Mouse (Mus musculus): ENCODE results near the gene Dcps. TPM values are rescaled to one million over a fixed set of nuclear protein-coding genes. Genes with fewer than 3 reads are reported as not detected.

Dcps gene
- polyA plus RNA-seq, 1 experiment from 2014 or later = 69.3 TPM

DNA sequence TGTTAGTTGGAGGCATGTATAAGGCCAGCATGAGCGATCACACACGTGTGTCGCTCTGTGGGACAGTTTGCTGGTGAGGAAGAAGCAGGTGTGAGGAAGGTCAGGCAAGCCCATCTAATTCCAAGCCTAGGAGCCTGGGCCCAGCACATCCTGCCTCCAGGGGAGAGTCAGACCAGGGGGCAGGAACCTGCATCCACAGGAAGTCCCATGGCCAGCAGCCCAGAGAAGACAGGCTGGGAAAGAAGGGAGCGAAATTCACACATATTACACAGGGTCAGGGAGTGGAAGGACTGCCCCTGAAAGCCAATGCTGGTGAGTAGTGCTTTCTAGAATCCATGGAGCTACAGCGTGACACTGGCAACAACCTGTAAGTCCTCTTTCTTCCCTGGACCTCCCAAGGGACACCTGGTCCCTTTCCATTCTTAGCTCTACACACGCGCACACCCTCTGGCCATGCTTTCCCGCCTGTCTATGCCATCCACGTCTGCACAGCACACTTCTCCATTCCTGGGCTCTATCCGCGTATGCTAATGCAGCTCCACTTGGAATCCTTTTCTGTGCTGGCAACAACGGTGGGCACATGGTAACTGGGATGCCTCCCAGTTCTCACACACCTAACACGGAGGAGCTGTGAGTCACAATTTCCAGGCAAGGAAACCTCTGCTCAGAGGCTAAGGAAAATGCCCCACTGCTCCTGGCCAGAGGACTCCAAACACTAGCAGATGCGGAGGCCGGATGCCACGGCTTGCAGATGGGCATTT lies 44.0 kb downstream of the Dcps start:
- no peak overlapping the region for H3K4me3 ChIP-seq (ENCODE audit: low read depth, low read length)
- no peak for ATAC-seq (replicated peaks; ENCODE audit: insufficient number of reproducible peaks, low FRiP score, low TSS enrichment)
- H3K27me3 ChIP-seq (ENCODE audit: control insufficient read depth, insufficient read depth, low read length) = no peaks in the 10 kb centered on the region
- H3K9me3 ChIP-seq (replicated peaks; ENCODE audit: control insufficient read depth, low read length) = no peaks in the 10 kb centered on the region
- 83% methylated on average over 16 of the region's 16 CpGs for WGBS (ENCODE audit: insufficient replicate concordance)
- peaks cover 7% of the 10 kb centered on the region; the same call in 1 of the 2 replicates for H3K36me3 ChIP-seq (ENCODE audit: control insufficient read depth, insufficient read depth, low read length)
- H3K9ac ChIP-seq (ENCODE audit: low read depth, low read length) = no peak overlapping the region
- H3K4me2 ChIP-seq = no peak overlapping the region
- no peak overlapping the region for H3K27ac ChIP-seq (ENCODE audit: low read depth, low read length)
- peaks cover 20% of the 10 kb centered on the region for H3K4me1 ChIP-seq (ENCODE audit: control insufficient read depth, insufficient read depth, low read length)

DNA sequence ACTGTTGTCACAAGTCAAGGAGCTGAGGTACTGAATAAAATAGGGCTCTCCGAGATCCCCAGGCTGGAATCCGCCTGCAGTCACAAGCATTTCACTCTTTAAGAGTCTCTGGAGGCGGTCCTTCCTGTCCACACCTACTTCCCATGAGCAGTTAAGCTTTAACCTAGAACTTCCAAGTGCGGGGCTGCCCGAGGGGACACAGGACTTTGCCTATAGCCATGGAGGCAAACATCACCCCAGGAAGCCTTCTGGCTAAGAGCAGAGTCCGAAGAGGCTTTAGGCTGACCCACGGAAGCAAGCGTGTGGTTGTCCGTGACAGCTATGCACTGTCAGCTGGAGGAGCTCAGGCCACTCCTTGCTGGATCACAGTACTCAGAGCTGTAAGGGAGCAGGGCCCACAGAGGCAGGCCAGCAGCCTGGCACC lies 46.9 kb downstream of the Dcps start:
- H3K9ac ChIP-seq (ENCODE audit: low read depth, low read length) = no peak overlapping the region

DNA sequence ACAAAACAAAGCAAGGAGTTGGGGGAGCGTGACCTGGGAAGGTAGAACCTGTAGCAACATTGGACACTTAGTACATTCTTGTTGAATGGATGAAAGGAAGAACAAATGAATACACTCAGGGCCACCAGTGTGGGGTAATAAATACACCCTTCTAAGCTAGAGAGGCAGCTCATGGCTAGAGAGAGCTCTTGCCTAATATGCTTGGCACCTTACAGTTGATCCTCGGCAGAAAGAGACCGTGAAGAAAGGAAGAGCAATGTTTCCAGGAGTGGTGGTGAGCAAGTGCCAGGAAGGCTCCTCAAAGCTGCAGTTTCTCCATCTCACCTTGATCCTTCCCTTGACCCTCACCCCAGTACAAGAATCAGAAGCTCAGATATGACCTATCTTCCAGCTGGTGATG lies 47.3 kb downstream of the Dcps start:
- Histone ChIP-seq H3K27ac (ENCODE audit: low read depth, low read length) (no peak overlapping the region), H3K9ac (ENCODE audit: low read depth, low read length) (no peak overlapping the region), H3K4me3 (ENCODE audit: low read depth, low read length) (no peak overlapping the region), H3K9me3 (replicated peaks; ENCODE audit: control insufficient read depth, low read length) (no peaks in the 10 kb centered on the region), H3K27me3 (ENCODE audit: control insufficient read depth, insufficient read depth, low read length) (no peaks in the 10 kb centered on the region), H3K4me2 (no peak overlapping the region), H3K4me1 (ENCODE audit: control insufficient read depth, insufficient read depth, low read length) (peaks cover 11% of the 10 kb centered on the region; the same call in 1 of the 2 replicates), H3K36me3 (ENCODE audit: control insufficient read depth, insufficient read depth, low read length) (peaks cover 5% of the 10 kb centered on the region; the same call in 1 of the 2 replicates)
- 81% methylated on average over 3 of the region's 3 CpGs for WGBS (ENCODE audit: insufficient replicate concordance)
- ATAC-seq (replicated peaks; ENCODE audit: insufficient number of reproducible peaks, low FRiP score, low TSS enrichment) = no peak

More for the DNA sequence above, 46.9 kb downstream of the Dcps start:
- Histone ChIP-seq H3K4me3 (ENCODE audit: low read depth, low read length) (no peak overlapping the region), H3K9me3 (replicated peaks; ENCODE audit: control insufficient read depth, low read length) (no peaks in the 10 kb centered on the region), H3K4me1 (ENCODE audit: control insufficient read depth, insufficient read depth, low read length) (peaks cover 11% of the 10 kb centered on the region; the same call in 1 of the 2 replicates), H3K27ac (ENCODE audit: low read depth, low read length) (no peak overlapping the region), H3K27me3 (ENCODE audit: control insufficient read depth, insufficient read depth, low read length) (no peaks in the 10 kb centered on the region), H3K36me3 (ENCODE audit: control insufficient read depth, insufficient read depth, low read length) (peaks cover 5% of the 10 kb centered on the region; the same call in 1 of the 2 replicates), H3K4me2 (no peak overlapping the region)
- WGBS (ENCODE audit: insufficient replicate concordance) = 68% methylated on average over 9 of the region's 9 CpGs
- no peak for ATAC-seq (replicated peaks; ENCODE audit: insufficient number of reproducible peaks, low FRiP score, low TSS enrichment)

DNA sequence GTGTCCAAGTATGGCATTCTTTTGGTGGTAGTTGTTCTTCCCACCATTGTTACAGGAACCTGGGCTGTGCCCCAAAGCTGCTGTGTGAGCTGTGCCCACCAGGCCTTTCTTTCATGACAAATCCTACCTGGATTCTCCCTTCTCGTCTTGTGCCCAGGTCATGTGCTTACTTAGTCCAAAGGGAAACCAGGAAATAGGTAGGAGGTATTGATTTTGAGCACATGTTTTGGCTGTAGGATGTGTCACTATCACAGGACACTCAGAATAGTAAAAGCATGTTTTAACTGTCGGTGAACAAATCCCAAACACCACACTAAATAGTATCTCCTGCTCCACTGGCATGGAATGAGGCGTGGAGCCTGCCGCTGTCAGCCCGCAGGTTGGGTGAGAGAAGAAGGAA lies 48.3 kb downstream of the Dcps start:
- 89% methylated on average over 5 of the region's 5 CpGs for WGBS (ENCODE audit: insufficient replicate concordance)
- no peak overlapping the region for H3K27ac ChIP-seq (ENCODE audit: low read depth, low read length)

DNA sequence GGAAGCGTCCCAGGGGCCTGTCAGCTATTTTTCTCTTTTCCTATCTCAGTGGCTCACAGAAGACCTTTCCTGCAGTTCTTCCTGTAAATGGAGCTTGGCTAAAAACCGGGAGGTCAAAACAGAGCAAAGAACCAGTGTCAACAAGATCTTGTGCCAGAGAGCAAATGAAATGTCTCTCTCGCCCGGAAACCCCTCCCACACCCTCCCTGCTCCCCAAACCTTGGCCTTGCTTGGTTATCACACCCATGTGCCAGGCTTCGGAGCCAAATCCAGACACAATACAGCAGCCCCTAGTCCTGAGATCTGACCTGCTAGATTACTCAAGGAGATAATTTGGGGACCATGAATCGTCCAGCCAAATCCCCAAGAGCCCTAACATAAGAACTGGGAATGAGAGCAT lies 48.7 kb downstream of the Dcps start:
- WGBS (ENCODE audit: insufficient replicate concordance) = 62% methylated on average over 6 of the region's 6 CpGs
- no peak overlapping the region; the same call in 1 of the 2 replicates for H3K27ac ChIP-seq (ENCODE audit: low read depth, low read length)
- no peaks in the 10 kb centered on the region for H3K9me3 ChIP-seq (replicated peaks; ENCODE audit: control insufficient read depth, low read length)
- ATAC-seq (replicated peaks; ENCODE audit: insufficient number of reproducible peaks, low FRiP score, low TSS enrichment) = no peak
- peaks cover 16% of the 10 kb centered on the region for H3K4me1 ChIP-seq (ENCODE audit: control insufficient read depth, insufficient read depth, low read length)
- H3K4me3 ChIP-seq (ENCODE audit: low read depth, low read length) = no peak overlapping the region
- no peak overlapping the region for H3K9ac ChIP-seq (ENCODE audit: low read depth, low read length)
- H3K36me3 ChIP-seq (ENCODE audit: control insufficient read depth, insufficient read depth, low read length) = peaks cover 5% of the 10 kb centered on the region; the same call in 1 of the 2 replicates
- H3K4me2 ChIP-seq = no peak overlapping the region
- no peaks in the 10 kb centered on the region for H3K27me3 ChIP-seq (ENCODE audit: control insufficient read depth, insufficient read depth, low read length)

More for the DNA sequence above, 48.3 kb downstream of the Dcps start:
- no peak overlapping the region for H3K4me3 ChIP-seq (ENCODE audit: low read depth, low read length)
- peaks cover 5% of the 10 kb centered on the region; the same call in 1 of the 2 replicates for H3K36me3 ChIP-seq (ENCODE audit: control insufficient read depth, insufficient read depth, low read length)
- no peaks in the 10 kb centered on the region for H3K27me3 ChIP-seq (ENCODE audit: control insufficient read depth, insufficient read depth, low read length)
- H3K4me2 ChIP-seq = no peak overlapping the region
- peaks cover 15% of the 10 kb centered on the region; the same call in 1 of the 2 replicates for H3K4me1 ChIP-seq (ENCODE audit: control insufficient read depth, insufficient read depth, low read length)
- no peaks in the 10 kb centered on the region for H3K9me3 ChIP-seq (replicated peaks; ENCODE audit: control insufficient read depth, low read length)
- no peak for ATAC-seq (replicated peaks; ENCODE audit: insufficient number of reproducible peaks, low FRiP score, low TSS enrichment)
- no peak overlapping the region for H3K9ac ChIP-seq (ENCODE audit: low read depth, low read length)

DNA sequence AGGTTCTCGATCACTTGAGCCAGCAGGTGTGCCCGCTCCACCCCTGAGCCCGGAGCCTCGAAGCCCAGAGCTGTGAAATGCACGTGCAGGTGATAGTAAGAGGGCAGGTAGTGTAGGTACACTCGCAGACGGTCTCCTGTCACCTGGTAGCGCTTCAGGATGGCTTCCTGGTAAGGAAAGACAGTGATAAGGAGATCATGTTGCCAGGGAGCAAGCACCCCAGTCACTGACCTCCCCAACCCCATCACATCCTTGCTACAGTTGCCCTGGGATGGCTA lies 51.2 kb downstream of the Dcps start:
- Histone ChIP-seq H3K27ac (ENCODE audit: low read depth, low read length) (no peak overlapping the region), H3K27me3 (ENCODE audit: control insufficient read depth, insufficient read depth, low read length) (no peaks in the 10 kb centered on the region), H3K36me3 (ENCODE audit: control insufficient read depth, insufficient read depth, low read length) (peaks cover 5% of the 10 kb centered on the region), H3K9ac (ENCODE audit: low read depth, low read length) (no peak overlapping the region), H3K9me3 (replicated peaks; ENCODE audit: control insufficient read depth, low read length) (no peaks in the 10 kb centered on the region), H3K4me2 (no peak overlapping the region), H3K4me1 (ENCODE audit: control insufficient read depth, insufficient read depth, low read length) (peaks cover 19% of the 10 kb centered on the region), H3K4me3 (ENCODE audit: low read depth, low read length) (no peak overlapping the region)
- WGBS (ENCODE audit: insufficient replicate concordance) = 83% methylated on average over 8 of the region's 8 CpGs
- no peak for ATAC-seq (replicated peaks; ENCODE audit: insufficient number of reproducible peaks, low FRiP score, low TSS enrichment)

DNA sequence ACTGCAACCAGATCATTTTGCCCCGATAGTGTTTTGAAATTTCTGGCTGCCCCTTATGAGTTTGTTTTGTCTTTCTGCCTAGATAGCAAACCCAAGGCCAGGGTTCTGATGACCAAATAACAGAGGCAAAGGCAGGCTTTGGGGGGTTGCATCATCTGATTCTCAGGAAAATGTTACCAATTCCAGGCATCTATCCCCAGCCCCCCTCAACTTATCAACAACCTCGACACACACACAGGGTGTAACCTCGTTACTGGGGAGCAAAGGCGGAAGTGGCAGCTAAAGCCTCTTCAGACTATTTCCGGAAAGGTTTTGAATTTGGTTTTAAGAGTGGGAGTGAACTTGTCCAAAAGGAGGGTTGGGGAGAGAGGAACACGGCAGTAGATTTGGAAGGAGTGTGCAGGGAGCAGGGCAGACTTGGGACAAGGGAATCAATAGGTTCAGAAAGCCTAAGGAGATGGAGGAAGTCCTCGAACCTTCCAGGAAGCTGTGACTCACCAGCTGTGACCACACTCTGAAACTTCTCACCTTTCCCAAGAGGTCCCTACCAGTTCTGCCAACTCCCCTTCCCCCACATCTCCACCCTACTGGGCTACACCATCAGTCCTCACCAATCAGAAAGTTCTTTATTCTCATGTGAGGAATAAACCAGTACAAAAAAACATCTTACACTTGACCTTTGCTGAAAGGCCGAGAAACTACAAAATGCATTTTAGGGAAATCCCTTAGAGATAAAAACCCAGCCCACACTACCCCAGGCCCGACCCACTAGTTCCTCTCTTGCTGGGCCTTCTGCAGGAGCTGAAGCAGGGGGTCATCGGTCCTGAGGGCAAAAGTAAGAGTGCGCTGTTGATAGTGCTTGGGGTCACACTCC lies 51.8 kb downstream of the Dcps start:
- H3K4me3 ChIP-seq (ENCODE audit: low read depth, low read length) = no peak overlapping the region
- 53% methylated on average over 11 of the region's 11 CpGs for WGBS (ENCODE audit: insufficient replicate concordance)
- no peak overlapping the region for H3K9ac ChIP-seq (ENCODE audit: low read depth, low read length)
- no peaks in the 10 kb centered on the region for H3K9me3 ChIP-seq (replicated peaks; ENCODE audit: control insufficient read depth, low read length)
- no peaks in the 10 kb centered on the region for H3K27me3 ChIP-seq (ENCODE audit: control insufficient read depth, insufficient read depth, low read length)
- H3K36me3 ChIP-seq (ENCODE audit: control insufficient read depth, insufficient read depth, low read length) = peaks cover 5% of the 10 kb centered on the region
- no peak for ATAC-seq (replicated peaks; ENCODE audit: insufficient number of reproducible peaks, low FRiP score, low TSS enrichment)
- no peak overlapping the region for H3K4me2 ChIP-seq
- H3K4me1 ChIP-seq (ENCODE audit: control insufficient read depth, insufficient read depth, low read length) = peaks cover 15% of the 10 kb centered on the region
- H3K27ac ChIP-seq (ENCODE audit: low read depth, low read length) = peak overlapping the region; percentile 51

DNA sequence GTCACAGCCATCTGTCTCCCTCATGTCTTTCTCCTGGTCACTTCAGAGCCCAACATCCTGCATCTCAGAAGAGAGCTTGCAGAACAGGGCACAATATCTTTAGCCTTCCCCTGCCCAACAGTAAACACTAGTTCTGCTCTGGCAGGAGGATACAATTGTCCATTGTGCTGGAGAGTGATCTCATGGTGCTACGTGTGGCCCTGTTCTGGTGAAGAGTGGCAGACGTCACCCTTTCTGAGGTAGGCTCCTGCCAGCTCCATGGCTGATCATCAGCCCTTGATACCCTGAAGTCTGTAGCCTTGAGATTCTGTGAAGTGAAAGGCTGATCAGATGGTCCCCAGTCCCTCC lies 52.4 kb downstream of the Dcps start:
- WGBS (ENCODE audit: insufficient replicate concordance) = 45% methylated on average over 2 of the region's 2 CpGs
- Histone ChIP-seq H3K9me3 (replicated peaks; ENCODE audit: control insufficient read depth, low read length) (no peaks in the 10 kb centered on the region), H3K4me2 (no peak overlapping the region), H3K4me1 (ENCODE audit: control insufficient read depth, insufficient read depth, low read length) (peaks cover 14% of the 10 kb centered on the region), H3K27me3 (ENCODE audit: control insufficient read depth, insufficient read depth, low read length) (no peaks in the 10 kb centered on the region), H3K27ac (ENCODE audit: low read depth, low read length) (peak overlapping the region; percentile 51), H3K36me3 (ENCODE audit: control insufficient read depth, insufficient read depth, low read length) (peaks cover 5% of the 10 kb centered on the region), H3K9ac (ENCODE audit: low read depth, low read length) (no peak overlapping the region), H3K4me3 (ENCODE audit: low read depth, low read length) (no peak overlapping the region)
- ATAC-seq (replicated peaks; ENCODE audit: insufficient number of reproducible peaks, low FRiP score, low TSS enrichment) = no peak

Measured in heart, embryonic 11.5 days (tissue).